Mouse (Mus musculus) hindbrain, embryonic 10.5 days (tissue): ENCODE results near the gene Cdyl. TPM values are rescaled to one million over a fixed set of nuclear protein-coding genes. Genes with fewer than 3 reads are reported as not detected.

Experiments
- DNase-seq: peaks from one replicate; pipeline ENCODE4 v3.0.0-alpha.2; 2017; ENCODE audit warnings: low spot score
- H3K27ac ChIP-seq: fragments of 300-500 bp; sonication (generic); 2 replicates; pipeline ENCODE4 v1.5.1; 2016; ENCODE audit warnings: mild to moderate bottlenecking, moderate library complexity
- H3K27me3 ChIP-seq: fragments of 300-500 bp; sonication (generic); 2 replicates; pipeline ENCODE4 v1.6.1; 2016; ENCODE audit warnings: mild to moderate bottlenecking; ENCODE audit not compliant: poor library complexity, insufficient read depth, severe bottlenecking
- H3K36me3 ChIP-seq: fragments of 300-500 bp; sonication (generic); 2 replicates; pipeline ENCODE4 v1.6.1; 2016; ENCODE audit warnings: mild to moderate bottlenecking, moderate library complexity
- H3K4me1 ChIP-seq: fragments of 300-500 bp; sonication (generic); replicated peaks from 2 replicates; pipeline ENCODE4 v1.6.1; 2016; ENCODE audit warnings: mild to moderate bottlenecking
- H3K4me3 ChIP-seq: fragments of 300-500 bp; sonication (generic); 2 replicates; pipeline ENCODE4 v1.5.1; 2016; ENCODE audit warnings: mild to moderate bottlenecking, moderate library complexity
- H3K9me3 ChIP-seq: fragments of 300-500 bp; sonication (generic); 2 replicates; pipeline ENCODE4 v1.6.1; 2016; ENCODE audit warnings: mild to moderate bottlenecking, moderate library complexity
- WGBS: fragments of 180-500 bp; shearing (Covaris S2); methylation state at CpG from one replicate; pipeline ENCODE4 v1.1.7; 2016; 5-methylcytosine and 5-hydroxymethylcytosine counted together
- polyA plus RNA-seq: library from polyadenylated mRNA; unstranded; fragments of >200 nt; fragmentation: Nextera tagmentation; extraction: Ambion mirVana; gene quantifications from 2 replicates; pipeline ENCODE4 v1.2.1, GENCODE M21; 2016

Cdyl gene
- polyA plus RNA-seq, 1 experiment from 2014 or later: 11.4 TPM

GRCm38 (mm10) chr13:35840102-35840501 lies 180.5 kb downstream of the Cdyl start:
- 91% methylated on average over 10 of the region's 10 CpGs for WGBS
- no peaks in the 10 kb centered on the region for H3K9me3 ChIP-seq
- no peaks in the 10 kb centered on the region for H3K4me1 ChIP-seq
- no peaks in the 10 kb centered on the region for H3K27me3 ChIP-seq
- no peak for DNase-seq
- H3K36me3 ChIP-seq: peaks cover 10% of the 10 kb centered on the region; the same call in 1 of the 2 replicates
- H3K27ac ChIP-seq: no peak overlapping the region
- H3K4me3 ChIP-seq: no peak overlapping the region

GRCm38 (mm10) chr13:35843383-35843782 lies 183.8 kb downstream of the Cdyl start:
- H3K9me3 ChIP-seq: no peaks in the 10 kb centered on the region
- H3K4me1 ChIP-seq: no peaks in the 10 kb centered on the region
- H3K27ac ChIP-seq: no peak overlapping the region
- H3K27me3 ChIP-seq: no peaks in the 10 kb centered on the region
- DNase-seq: no peak
- peaks cover 6% of the 10 kb centered on the region; the same call in 1 of the 2 replicates for H3K36me3 ChIP-seq
- 86% methylated on average over 7 of the region's 7 CpGs for WGBS
- no peak overlapping the region for H3K4me3 ChIP-seq

GRCm38 (mm10) chr13:35845306-35845705 lies 185.7 kb downstream of the Cdyl start:
- no peak for DNase-seq
- no peak overlapping the region for H3K27ac ChIP-seq
- H3K4me3 ChIP-seq: no peak overlapping the region
- no peaks in the 10 kb centered on the region for H3K9me3 ChIP-seq
- no peaks in the 10 kb centered on the region for H3K4me1 ChIP-seq
- peaks cover 6% of the 10 kb centered on the region; the same call in 1 of the 2 replicates for H3K36me3 ChIP-seq
- H3K27me3 ChIP-seq: no peaks in the 10 kb centered on the region
- WGBS: 78% methylated on average over 3 of the region's 3 CpGs

GRCm38 (mm10) chr13:35848694-35849093 lies 189.1 kb downstream of the Cdyl start:
- Histone ChIP-seq H3K4me3 (no peak overlapping the region), H3K4me1 (peaks cover 7% of the 10 kb centered on the region)
- 83% methylated on average over 3 of the region's 3 CpGs for WGBS

GRCm38 (mm10) chr13:35851581-35851980 lies 191.9 kb downstream of the Cdyl start:
- DNase-seq: no peak
- WGBS: 92% methylated on average over 6 of the region's 6 CpGs
- Histone ChIP-seq H3K36me3 (0 out of 2 replicates have a peak, but pooled peaks cover 2% of the 10 kb centered on the region), H3K27me3 (no peaks in the 10 kb centered on the region), H3K9me3 (no peaks in the 10 kb centered on the region), H3K27ac (no peak overlapping the region), H3K4me1 (peaks cover 7% of the 10 kb centered on the region), H3K4me3 (no peak overlapping the region)

More at GRCm38 (mm10) chr13:35848694-35849093, 189.1 kb downstream of the Cdyl start:
- Histone ChIP-seq H3K36me3 (no peaks in the 10 kb centered on the region), H3K9me3 (no peaks in the 10 kb centered on the region), H3K27ac (no peak overlapping the region), H3K27me3 (no peaks in the 10 kb centered on the region)
- DNase-seq: no peak

- no peak overlapping the region for H3K4me3 ChIP-seq
- no peaks in the 10 kb centered on the region for H3K27me3 ChIP-seq
- no peaks in the 10 kb centered on the region for H3K9me3 ChIP-seq
- DNase-seq: no peak
- peaks cover 16% of the 10 kb centered on the region for H3K36me3 ChIP-seq
- peaks cover 7% of the 10 kb centered on the region for H3K4me1 ChIP-seq
- 83% methylated on average over 2 of the region's 2 CpGs for WGBS
- no peak overlapping the region for H3K27ac ChIP-seq
Observed at GRCm38 (mm10) chr13:35852851-35853575, 193.4 kb downstream of the Cdyl start.

- Histone ChIP-seq H3K27ac (no peak overlapping the region), H3K27me3 (no peaks in the 10 kb centered on the region), H3K9me3 (no peaks in the 10 kb centered on the region), H3K4me1 (peaks cover 5% of the 10 kb centered on the region), H3K36me3 (peaks cover 24% of the 10 kb centered on the region), H3K4me3 (no peak overlapping the region)
- WGBS: 84% methylated on average over 7 of the region's 7 CpGs
- DNase-seq: no peak
Observed at GRCm38 (mm10) chr13:35857486-35857885, 197.9 kb downstream of the Cdyl start.

GRCm38 (mm10) chr13:35860916-35861315 lies 201.3 kb downstream of the Cdyl start:
- peaks cover 52% of the 10 kb centered on the region for H3K36me3 ChIP-seq
- H3K27ac ChIP-seq: no peak overlapping the region
- DNase-seq: no peak
- H3K4me3 ChIP-seq: no peak overlapping the region
- WGBS: 86% methylated on average over 8 of the region's 8 CpGs
- H3K9me3 ChIP-seq: no peaks in the 10 kb centered on the region
- no peaks in the 10 kb centered on the region for H3K4me1 ChIP-seq
- H3K27me3 ChIP-seq: no peaks in the 10 kb centered on the region

GRCm38 (mm10) chr13:35870659-35871058 lies 211.0 kb downstream of the Cdyl start:
- Histone ChIP-seq H3K4me1 (no peaks in the 10 kb centered on the region), H3K9me3 (no peaks in the 10 kb centered on the region), H3K36me3 (peaks cover 31% of the 10 kb centered on the region), H3K27ac (no peak overlapping the region), H3K4me3 (no peak overlapping the region), H3K27me3 (no peaks in the 10 kb centered on the region)
- WGBS: 91% methylated on average over 8 of the region's 8 CpGs
- no peak for DNase-seq

GRCm38 (mm10) chr13:35871107-35871506 lies 211.5 kb downstream of the Cdyl start:
- no peaks in the 10 kb centered on the region for H3K9me3 ChIP-seq
- no peaks in the 10 kb centered on the region for H3K27me3 ChIP-seq
- no peaks in the 10 kb centered on the region for H3K4me1 ChIP-seq

GRCm38 (mm10) chr13:35875396-35875795 lies 215.8 kb downstream of the Cdyl start:
- H3K9me3 ChIP-seq: no peaks in the 10 kb centered on the region
- peaks cover 20% of the 10 kb centered on the region for H3K36me3 ChIP-seq
- 87% methylated on average over 5 of the region's 5 CpGs for WGBS
- no peak overlapping the region for H3K4me3 ChIP-seq
- H3K4me1 ChIP-seq: no peaks in the 10 kb centered on the region
- no peak overlapping the region for H3K27ac ChIP-seq
- DNase-seq: no peak
- no peaks in the 10 kb centered on the region for H3K27me3 ChIP-seq

More at GRCm38 (mm10) chr13:35871107-35871506, 211.5 kb downstream of the Cdyl start:
- peaks cover 27% of the 10 kb centered on the region for H3K36me3 ChIP-seq
- no peak for DNase-seq
- no peak overlapping the region for H3K4me3 ChIP-seq
- no peak overlapping the region for H3K27ac ChIP-seq
- 89% methylated on average over 3 of the region's 3 CpGs for WGBS

- H3K36me3 ChIP-seq: peaks cover 6% of the 10 kb centered on the region; the same call in 1 of the 2 replicates
- no peaks in the 10 kb centered on the region for H3K4me1 ChIP-seq
- H3K9me3 ChIP-seq: no peaks in the 10 kb centered on the region
- H3K27me3 ChIP-seq: no peaks in the 10 kb centered on the region
- DNase-seq: no peak
- H3K4me3 ChIP-seq: no peak overlapping the region
- WGBS: 75% methylated on average over 1 of the region's 1 CpGs
- H3K27ac ChIP-seq: no peak overlapping the region
Observed at GRCm38 (mm10) chr13:35878282-35878681, 218.6 kb downstream of the Cdyl start.

GRCm38 (mm10) chr13:35879068-35879467 lies 219.4 kb downstream of the Cdyl start:
- H3K9me3 ChIP-seq: no peaks in the 10 kb centered on the region
- no peaks in the 10 kb centered on the region for H3K4me1 ChIP-seq
- no peak for DNase-seq
- 57% methylated on average over 5 of the region's 5 CpGs for WGBS
- H3K27ac ChIP-seq: no peak overlapping the region
- H3K4me3 ChIP-seq: no peak overlapping the region
- no peaks in the 10 kb centered on the region for H3K27me3 ChIP-seq
- H3K36me3 ChIP-seq: peaks cover 6% of the 10 kb centered on the region; the same call in 1 of the 2 replicates
